Mouse (Mus musculus) intestine, embryonic 14.5 days (tissue): ENCODE measurements around the gene Tmem200b. TPM values are rescaled to one million over a fixed set of nuclear protein-coding genes. Genes with fewer than 3 reads are reported as not detected.
A peak's percentile ranks its signal among the peaks of the same experiment; 100 is the strongest.

Experiments used
- ATAC-seq: fragments of 200-750 bp; cut with Nextera tagmentation; replicated peaks from 2 replicates; pipeline ENCODE4 v1.8.0; 2017; ENCODE audit warnings: low read depth, moderate number of reproducible peaks, moderate TSS enrichment, moderate library complexity; ENCODE audit not compliant: low FRiP score, low TSS enrichment
- DNase-seq: peaks from one replicate; pipeline ENCODE4 v3.0.0-alpha.2; 2018; ENCODE audit warnings: low spot score
- H3K27ac ChIP-seq: fragments of 300-500 bp; sonication (generic); 2 replicates; pipeline ENCODE4 v1.5.1; 2014; ENCODE audit warnings: low read depth, mild to moderate bottlenecking, control low read depth
- H3K27me3 ChIP-seq: fragments of 300-500 bp; sonication (generic); replicated peaks from 2 replicates; pipeline ENCODE4 v1.6.1; 2014; ENCODE audit warnings: low read length, control low read depth; ENCODE audit not compliant: control insufficient read depth, insufficient read depth
- H3K36me3 ChIP-seq: fragments of 300-500 bp; sonication (generic); 2 replicates; pipeline ENCODE4 v1.6.1; 2014; ENCODE audit warnings: low read length, control low read depth; ENCODE audit not compliant: control insufficient read depth, insufficient read depth
- H3K4me1 ChIP-seq: fragments of 300-500 bp; sonication (generic); replicated peaks from 2 replicates; pipeline ENCODE4 v1.6.1; 2014; ENCODE audit warnings: low read length, control low read depth, mixed read lengths; ENCODE audit not compliant: control insufficient read depth, insufficient read depth
- H3K4me2 ChIP-seq: fragments of 300-500 bp; sonication (generic); 2 replicates; pipeline ENCODE4 v1.6.1; 2014; ENCODE audit warnings: low read length
- H3K4me3 ChIP-seq: fragments of 300-500 bp; sonication (generic); 2 replicates; pipeline ENCODE4 v1.5.1; 2014; ENCODE audit warnings: low read depth, low read length, control low read depth, mixed read lengths
- H3K9ac ChIP-seq: fragments of 300-500 bp; sonication (generic); 2 replicates; pipeline ENCODE4 v1.6.1; 2014; ENCODE audit warnings: mild to moderate bottlenecking, low read length
- H3K9me3 ChIP-seq: fragments of 300-500 bp; sonication (generic); 2 replicates; pipeline ENCODE4 v1.6.1; 2016; ENCODE audit warnings: low read length, control low read depth; ENCODE audit not compliant: control insufficient read depth
- WGBS: fragments of 180-500 bp; shearing (Covaris S2); extraction: QIAGEN DNeasy Blood & Tissue Kit; methylation state at CpG from one replicate; pipeline ENCODE4 v1.1.7; 2014; 5-methylcytosine and 5-hydroxymethylcytosine counted together
- polyA plus RNA-seq: library from polyadenylated mRNA; unstranded; fragments of >200 nt; fragmentation: Nextera tagmentation; extraction: Ambion mirVana; gene quantifications from 2 replicates; pipeline ENCODE4 v1.2.1, GENCODE M21; 2014

Gene Tmem200b
- polyA plus RNA-seq: 1.9 and 2.3 TPM in 2 replicates

DNA sequence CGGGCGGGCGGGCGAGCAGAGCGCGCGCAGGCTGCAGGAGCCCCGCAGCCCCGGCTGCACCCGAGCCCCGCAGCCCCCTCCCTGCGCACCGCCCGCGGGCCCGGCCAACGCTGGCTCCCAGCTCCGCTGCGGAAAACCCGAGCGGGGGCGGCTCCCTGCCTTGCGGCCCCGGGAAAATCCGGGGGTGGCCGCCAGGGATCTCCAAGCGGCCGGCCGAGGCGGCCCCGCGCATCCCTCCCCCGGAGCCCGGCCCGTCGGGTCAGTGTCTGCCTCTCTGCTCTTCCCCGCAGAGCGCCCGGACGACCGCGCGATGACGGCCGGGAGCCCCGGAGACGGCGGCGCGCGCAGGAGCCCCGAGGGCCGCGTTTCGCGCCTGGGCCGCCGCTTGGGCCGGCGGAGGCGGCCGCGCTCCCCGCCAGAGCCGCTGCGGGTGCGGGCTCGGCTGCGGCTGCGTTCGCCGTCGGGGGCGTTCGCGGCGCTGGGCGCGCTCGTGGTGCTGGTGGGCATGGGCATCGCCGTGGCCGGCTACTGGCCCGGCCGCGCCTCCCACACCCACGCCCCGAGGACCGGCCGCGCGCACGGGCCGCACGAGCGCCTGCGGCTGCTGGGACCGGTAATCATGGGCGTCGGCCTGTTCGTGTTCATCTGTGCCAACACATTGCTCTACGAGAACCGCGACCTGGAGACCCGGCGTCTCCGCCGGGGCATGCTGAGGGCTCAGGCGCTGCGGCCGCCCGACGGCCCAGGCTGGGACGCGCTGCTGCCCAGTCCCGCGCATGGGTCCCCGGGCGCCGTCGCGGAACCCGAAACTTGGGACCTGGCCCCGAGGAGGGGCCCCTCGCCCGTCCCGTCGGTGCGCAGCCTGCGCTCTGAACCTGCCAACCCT lies at the start of gene Tmem200b:
TSS of gene Tmem200b (plus strand) at position 311 of the 886 bp plus-strand sequence.
- peak within 1 kb of the TSS; percentile 70 for H3K4me2 ChIP-seq
- whole genome bisulfite sequencing: under 1% methylated on average over 93 of the region's 130 CpGs

GRCm38 (mm10) chr4:131872672-131873292 lies 48.8 kb upstream of the Tmem200b start:
- peak overlapping the region; percentile 64 for H3K4me2 ChIP-seq
- DNase-seq (no peak), ATAC-seq (peak; percentile 30; the same call in 1 of the 2 replicates)
- H3K9me3 ChIP-seq: no peaks in the 10 kb centered on the region
- peaks cover 27% of the 10 kb centered on the region for H3K4me1 ChIP-seq
- H3K9ac ChIP-seq: peak overlapping the region; percentile 100
- H3K27ac ChIP-seq: peak overlapping the region; percentile 100
- no peaks in the 10 kb centered on the region for H3K27me3 ChIP-seq
- peak overlapping the region; percentile 96 for H3K4me3 ChIP-seq
- peaks cover 2% of the 10 kb centered on the region; the same call in 1 of the 2 replicates for H3K36me3 ChIP-seq
- WGBS: 9% methylated on average over 11 of the region's 11 CpGs

More for the DNA sequence above, at the start of gene Tmem200b:
- no peaks in the 10 kb centered on the region for H3K9me3 ChIP-seq
- DNase-seq: peak; percentile 72
- H3K27me3 ChIP-seq: peaks cover 11% of the 10 kb centered on the region; the same call in 1 of the 2 replicates
- peaks cover 36% of the 10 kb centered on the region for H3K4me1 ChIP-seq
- peak within 1 kb of the TSS; percentile 54 for H3K4me3 ChIP-seq
- H3K27ac ChIP-seq: peak within 1 kb of the TSS; percentile 75
- H3K9ac ChIP-seq: peak within 1 kb of the TSS; percentile 51
- peaks cover 24% of the 10 kb centered on the region for H3K36me3 ChIP-seq
- ATAC-seq: peak; percentile 22; the same call in 1 of the 2 replicates

DNA sequence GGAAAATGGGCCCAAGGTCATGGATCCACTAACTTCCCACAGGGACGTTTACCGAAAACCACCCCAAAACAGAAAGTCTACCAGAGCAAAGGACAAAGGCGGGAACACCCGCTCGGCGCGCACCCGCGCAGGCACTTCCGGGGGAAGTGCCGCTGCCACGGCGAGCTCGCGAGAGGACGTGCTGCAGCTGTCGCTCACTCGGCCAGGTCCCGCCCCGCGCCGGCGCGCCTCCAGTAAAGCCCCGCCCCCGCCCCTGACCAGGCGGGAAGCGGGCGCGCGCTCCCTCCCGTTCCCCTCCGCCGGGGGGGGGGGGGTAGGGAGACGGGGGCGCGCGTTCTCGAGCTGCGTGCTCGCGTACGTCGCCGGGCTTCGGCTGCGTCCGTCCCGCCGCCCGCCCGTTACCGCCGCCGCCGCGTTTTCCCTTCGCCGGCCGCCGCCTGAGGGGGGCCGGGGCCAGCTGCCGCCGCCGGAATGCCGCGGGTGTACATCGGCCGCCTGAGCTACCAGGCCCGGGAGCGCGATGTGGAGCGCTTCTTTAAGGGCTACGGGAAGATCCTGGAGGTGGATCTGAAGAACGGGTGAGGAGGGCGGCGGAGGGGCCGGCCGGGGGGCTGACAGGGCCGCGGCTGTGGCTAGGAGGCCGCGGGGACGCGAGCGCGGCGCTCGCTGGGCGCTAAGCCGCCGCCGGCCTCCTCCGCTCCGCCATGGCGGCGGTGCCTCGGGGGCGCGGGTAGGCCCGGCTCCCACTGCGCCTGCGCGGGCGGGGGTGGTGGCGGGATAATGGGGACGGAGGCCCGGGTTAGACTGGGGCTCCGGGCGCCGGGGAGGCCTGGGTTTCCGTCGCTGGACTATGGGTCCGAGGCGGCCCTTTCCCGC lies 48.0 kb upstream of the Tmem200b start, which contains the start of gene Srsf4:
TSS of gene Srsf4 (plus strand) at position 325 of the 876 bp plus-strand sequence.
- peak; percentile 94 for ATAC-seq
- peak within 1 kb of the TSS; percentile 96 for H3K4me3 ChIP-seq
- peak; percentile 96 for DNase-seq
- H3K27ac ChIP-seq: peak within 1 kb of the TSS; percentile 100
- H3K27me3 ChIP-seq: no peaks in the 10 kb centered on the region
- H3K36me3 ChIP-seq: no peaks in the 10 kb centered on the region
- peaks cover 32% of the 10 kb centered on the region for H3K4me1 ChIP-seq
- WGBS: under 1% methylated on average over 89 of the region's 116 CpGs
- H3K9ac ChIP-seq: peak within 1 kb of the TSS; percentile 100
- no peaks in the 10 kb centered on the region for H3K9me3 ChIP-seq
- peak within 1 kb of the TSS; percentile 89 for H3K4me2 ChIP-seq

DNA sequence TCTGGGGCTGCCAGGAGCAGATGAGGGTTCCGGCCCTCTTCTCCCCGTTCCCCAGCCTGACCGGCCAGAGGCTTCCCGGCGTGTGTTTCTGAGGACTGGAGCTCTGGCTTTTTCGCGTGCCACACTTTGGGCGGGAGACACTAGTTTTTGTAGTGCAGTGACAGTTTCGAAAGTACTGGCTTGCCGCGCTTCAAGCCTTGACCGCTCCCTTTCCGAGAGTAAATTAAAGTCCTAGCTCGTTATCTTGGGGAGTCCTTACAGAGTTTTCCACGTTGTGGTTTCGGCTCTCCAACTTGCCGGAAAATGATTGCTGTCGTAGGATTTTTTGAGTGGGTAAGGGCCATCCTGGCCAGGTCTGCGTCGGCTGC lies 47.4 kb upstream of the Tmem200b start:
- Histone ChIP-seq H3K27ac (peak overlapping the region; percentile 100), H3K27me3 (no peaks in the 10 kb centered on the region), H3K4me2 (peak overlapping the region; percentile 89), H3K4me3 (peak overlapping the region; percentile 96), H3K9me3 (no peaks in the 10 kb centered on the region), H3K36me3 (no peaks in the 10 kb centered on the region), H3K9ac (peak overlapping the region; percentile 100), H3K4me1 (peaks cover 35% of the 10 kb centered on the region)
- DNase-seq: no peak
- peak; percentile 7; the same call in 1 of the 2 replicates for ATAC-seq
- under 1% methylated on average over 20 of the region's 20 CpGs for WGBS

DNA sequence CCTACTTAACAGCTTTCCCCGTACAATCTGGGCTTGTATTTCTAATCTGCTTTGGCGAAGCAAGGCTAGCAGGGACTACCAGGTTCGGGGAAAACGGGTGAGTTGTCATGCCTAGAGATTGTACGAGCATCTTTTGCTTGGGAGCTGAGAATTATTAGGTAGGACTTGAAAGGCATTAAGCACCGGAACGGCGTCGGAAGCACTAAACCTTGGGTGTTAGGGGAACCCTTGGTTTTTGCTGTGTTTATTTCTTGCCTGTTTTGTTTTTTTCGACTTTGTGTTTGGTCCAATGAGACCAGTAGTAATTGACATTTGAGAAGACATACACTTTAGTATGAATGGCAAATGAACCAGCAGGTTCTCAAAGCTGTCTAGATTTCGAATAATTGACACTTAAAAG lies 47.0 kb upstream of the Tmem200b start:
- H3K4me2 ChIP-seq: peak overlapping the region; percentile 89
- H3K9ac ChIP-seq: peak overlapping the region; percentile 100
- peaks cover 35% of the 10 kb centered on the region for H3K4me1 ChIP-seq
- H3K4me3 ChIP-seq: peak overlapping the region; percentile 96
- peak overlapping the region; percentile 100 for H3K27ac ChIP-seq
- ATAC-seq (no peak), DNase-seq (no peak)
- no peaks in the 10 kb centered on the region for H3K9me3 ChIP-seq
- 2% methylated on average over 11 of the region's 11 CpGs for WGBS
- H3K27me3 ChIP-seq: no peaks in the 10 kb centered on the region
- H3K36me3 ChIP-seq: no peaks in the 10 kb centered on the region

GRCm38 (mm10) chr4:131875242-131875641 lies 46.3 kb upstream of the Tmem200b start:
- peak overlapping the region; percentile 100 for H3K9ac ChIP-seq
- peak overlapping the region; percentile 89 for H3K4me2 ChIP-seq
- no peak overlapping the region for H3K27ac ChIP-seq
- no peaks in the 10 kb centered on the region for H3K27me3 ChIP-seq
- no peak for DNase-seq
- H3K36me3 ChIP-seq: no peaks in the 10 kb centered on the region
- no peaks in the 10 kb centered on the region for H3K9me3 ChIP-seq
- H3K4me1 ChIP-seq: peaks cover 40% of the 10 kb centered on the region
- peak overlapping the region; percentile 96 for H3K4me3 ChIP-seq
- ATAC-seq: no peak
- 33% methylated on average over 3 of the region's 3 CpGs for WGBS

GRCm38 (mm10) chr4:131876836-131877235 lies 44.7 kb upstream of the Tmem200b start:
- Histone ChIP-seq H3K4me3 (no peak overlapping the region), H3K27ac (no peak overlapping the region), H3K9me3 (no peaks in the 10 kb centered on the region), H3K4me2 (no peak overlapping the region), H3K27me3 (no peaks in the 10 kb centered on the region), H3K36me3 (no peaks in the 10 kb centered on the region), H3K4me1 (peaks cover 45% of the 10 kb centered on the region), H3K9ac (no peak overlapping the region)
- ATAC-seq (no peak), DNase-seq (no peak)
- WGBS: 82% methylated on average over 2 of the region's 2 CpGs

DNA sequence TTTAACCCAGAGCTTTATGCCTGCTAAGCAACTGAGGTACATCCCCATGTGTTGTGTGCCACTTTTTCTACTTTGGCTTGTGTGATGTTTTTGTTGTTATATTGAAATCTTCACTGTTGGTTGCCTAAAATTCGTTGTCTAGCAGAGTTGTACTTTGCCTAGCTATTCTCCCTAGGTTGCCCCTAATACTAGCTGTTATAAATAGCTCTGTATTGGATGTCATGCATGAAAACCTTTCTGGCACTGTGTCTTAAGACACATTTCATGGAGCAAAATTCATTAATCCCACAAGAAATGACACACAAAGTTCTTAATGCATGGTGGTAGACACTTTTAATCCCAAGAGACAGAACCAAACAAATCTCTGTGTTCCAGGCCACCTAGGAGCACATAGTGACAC lies 41.9 kb upstream of the Tmem200b start:
- no peak for DNase-seq
- H3K4me1 ChIP-seq: peaks cover 40% of the 10 kb centered on the region
- WGBS: 74% methylated on average over 1 of the region's 1 CpGs
- no peak overlapping the region for H3K9ac ChIP-seq
- no peaks in the 10 kb centered on the region for H3K27me3 ChIP-seq
- H3K4me2 ChIP-seq: no peak overlapping the region
- no peak overlapping the region for H3K4me3 ChIP-seq
- no peaks in the 10 kb centered on the region for H3K9me3 ChIP-seq
- no peak overlapping the region for H3K27ac ChIP-seq
- no peak for ATAC-seq
- peaks cover 5% of the 10 kb centered on the region for H3K36me3 ChIP-seq
